Mouse (Mus musculus) cerebellum, adult 9-11 months (tissue): ENCODE data around the gene Crct1.
A peak's percentile ranks its signal among the peaks of the same experiment; 100 is the strongest.

Experiments
- DNase-seq: peaks from one replicate; pipeline ENCODE4 v3.0.0; 2022

Crct1 gene

GRCm38 (mm10) chr3:93015460-93016104, at the start of gene Crct1:
Crct1 (minus strand) TSS chr3:93015687.
- no peak for DNase-seq

DNA sequence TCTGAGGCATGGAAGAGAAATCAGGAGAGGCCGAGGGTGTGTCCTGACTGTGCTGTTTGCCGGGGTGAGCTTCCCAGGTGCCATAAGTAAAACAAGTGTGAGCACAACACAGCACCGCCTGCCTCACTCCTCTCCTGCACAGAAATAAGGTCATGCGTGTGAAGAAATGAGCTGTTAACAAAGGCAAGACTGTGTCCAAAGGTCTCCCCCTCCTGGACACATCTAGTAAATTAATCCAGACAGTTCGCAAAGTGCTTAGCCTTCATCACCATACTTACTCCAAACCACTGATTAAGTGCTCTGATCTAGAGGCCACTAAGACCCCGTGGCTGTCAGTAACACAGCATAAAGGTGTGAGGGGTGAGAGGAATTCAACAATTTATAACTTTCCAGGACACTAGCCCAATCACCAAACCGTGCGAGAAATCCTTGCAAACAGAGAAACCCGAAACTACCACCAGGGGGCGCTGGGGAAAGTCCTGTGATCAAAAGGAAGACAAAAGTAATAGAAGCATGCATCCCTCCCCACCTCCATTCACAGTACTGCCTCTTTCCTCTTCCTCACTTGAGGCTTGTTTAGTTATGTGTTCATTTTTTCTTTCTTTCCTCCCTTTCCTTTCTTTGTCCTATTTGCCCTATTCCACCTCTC, 37.5 kb upstream of the Crct1 start:
- DNase-seq, result no peak

- no peak for DNase-seq
These were observed 34.7 kb upstream of the Crct1 start for GRCm38 (mm10) chr3:93050182-93050581.

DNA sequence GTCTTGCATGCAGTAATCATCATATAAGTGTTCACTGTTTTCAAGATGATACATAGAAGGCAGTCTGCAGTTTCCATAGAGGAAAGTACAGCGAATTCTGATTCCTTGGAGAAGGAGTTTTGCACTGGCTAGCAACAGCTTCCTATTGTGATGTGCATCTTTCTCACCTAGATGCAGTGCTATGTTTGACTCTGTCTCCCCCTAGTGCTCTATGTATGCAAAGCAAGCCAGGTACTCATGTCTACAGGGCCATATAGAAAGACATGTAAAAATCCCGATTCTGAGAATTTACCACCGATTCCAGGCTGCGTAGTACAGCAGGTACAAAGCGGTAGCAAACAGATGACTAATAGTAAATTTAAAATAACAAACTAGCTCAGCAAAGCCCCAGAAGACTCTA, 16.0 kb upstream of the Crct1 start:
- no peak for DNase-seq

GRCm38 (mm10) chr3:93025486-93025885, 10.0 kb upstream of the Crct1 start:
- no peak for DNase-seq

- DNase-seq, result no peak
These were observed 8.1 kb upstream of the Crct1 start for GRCm38 (mm10) chr3:93023411-93024184.

DNA sequence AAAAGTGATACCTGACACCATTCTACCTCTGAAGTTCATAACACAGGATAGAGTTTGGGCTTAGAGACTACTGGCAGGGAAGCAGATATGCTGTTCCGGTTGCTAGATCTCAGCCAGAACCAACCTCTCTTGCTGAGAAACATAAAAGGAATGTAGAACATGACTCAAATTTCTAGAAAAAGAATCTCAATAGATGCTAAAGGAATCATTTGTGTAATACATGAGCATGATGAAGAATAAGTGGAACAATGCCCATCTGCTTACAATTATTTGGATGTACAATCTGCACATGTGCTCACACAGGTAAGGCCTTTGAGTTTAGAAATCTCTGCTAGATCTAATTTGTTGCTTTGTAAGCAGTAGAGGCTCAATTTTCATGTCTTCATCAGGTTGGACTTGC, 5.7 kb upstream of the Crct1 start:
- no peak for DNase-seq

GRCm38 (mm10) chr3:93018960-93019359, 3.5 kb upstream of the Crct1 start, which contains the start of gene Lce1m:
Lce1m (minus strand) TSS chr3:93019060.
- DNase-seq, result no peak

- no peak for DNase-seq
These were observed 616 bp downstream of the Crct1 start for GRCm38 (mm10) chr3:93014871-93015270.

GRCm38 (mm10) chr3:93014378-93014801, 1.1 kb downstream of the Crct1 start:
- DNase-seq, result no peak

DNA sequence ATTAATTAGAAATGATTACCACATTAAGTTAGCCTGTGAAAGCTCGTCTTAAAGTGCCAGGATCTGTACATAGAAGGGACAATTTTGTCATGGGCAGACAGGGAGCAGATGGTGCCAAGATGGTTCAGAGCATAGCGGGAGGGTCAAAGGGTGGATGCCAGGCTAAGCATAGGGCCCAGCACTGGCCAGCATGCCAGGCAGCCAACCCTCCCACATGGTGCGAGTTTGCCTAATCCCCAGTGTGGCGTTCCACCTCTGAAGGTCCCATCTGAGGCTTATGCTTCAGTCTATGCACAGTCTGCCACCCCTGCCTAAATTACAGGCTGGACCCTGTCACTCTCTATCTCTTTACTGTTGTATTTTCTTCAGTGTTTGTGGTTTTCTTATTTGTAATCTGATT, 12.6 kb downstream of the Crct1 start:
- no peak for DNase-seq

GRCm38 (mm10) chr3:93000621-93001020, 14.9 kb downstream of the Crct1 start:
- no peak for DNase-seq

GRCm38 (mm10) chr3:92998691-92999090, 16.8 kb downstream of the Crct1 start:
- peak; percentile 9 for DNase-seq

DNA sequence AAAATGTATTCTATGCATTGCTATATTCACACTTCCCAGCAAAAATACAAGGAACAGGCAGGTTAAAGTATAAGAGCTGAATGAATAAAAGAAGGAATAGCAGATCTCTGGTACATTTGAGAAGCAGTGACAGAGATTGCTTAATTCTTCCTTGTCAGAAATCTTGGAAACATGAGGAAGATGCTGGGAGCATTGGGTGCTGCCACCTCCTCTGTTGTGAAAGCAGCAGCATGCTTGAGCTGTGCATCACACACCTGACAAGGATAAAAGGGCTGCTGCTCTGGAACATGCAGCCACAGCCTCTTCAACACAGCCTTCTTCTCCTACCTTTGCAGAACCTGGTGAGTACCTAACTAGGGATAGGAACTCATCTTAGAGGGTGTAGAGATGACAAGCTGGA, 23.6 kb downstream of the Crct1 start, which contains the start of gene Lce3f:
Gene Lce3f, plus strand, starts transcription at position 301 of the 400 bp plus-strand sequence.
- DNase-seq, result no peak

GRCm38 (mm10) chr3:92978484-92978883, 37.0 kb downstream of the Crct1 start:
- DNase-seq, result no peak

DNA sequence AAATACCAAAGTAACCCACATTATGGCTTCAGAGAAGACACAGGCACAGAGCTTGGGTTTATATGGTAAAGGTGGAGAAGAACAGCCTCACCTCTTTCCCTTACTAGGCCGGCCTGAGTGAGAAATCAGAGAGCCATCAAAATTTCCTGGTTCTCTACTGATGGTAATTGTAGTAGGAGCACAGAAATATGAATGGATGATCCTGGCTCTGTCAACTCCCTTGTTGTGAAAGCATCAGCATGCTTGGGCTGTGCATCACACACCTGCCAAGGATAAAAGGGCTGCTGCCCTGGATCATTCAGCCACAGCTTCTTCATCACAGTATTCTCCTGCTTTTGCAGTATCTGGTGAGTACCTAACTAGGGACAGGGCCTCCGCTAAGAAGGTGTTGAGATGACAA, 48.7 kb downstream of the Crct1 start, which contains the start of gene Lce3e:
Gene Lce3e, plus strand, starts transcription at position 301 of the 400 bp plus-strand sequence.
- DNase-seq, result no peak
